ENCODE assay signal across 8 mouse cellular contexts in genomic region chr8:105860143-105860981, GRCm38 (mm10). TPM values are rescaled to one million over a fixed set of nuclear protein-coding genes. Genes with fewer than 3 reads are reported as not detected.
A peak's percentile ranks its signal among the peaks of the same experiment; 100 is the strongest.
DNase-seq lines count a peak whose midpoint lies in the region; ATAC-seq lines count a peak whose summit lies in the region.

Gene Nutf2, plus strand, starts transcription at chr8:105860580.

- H3K27ac ChIP-seq in heart, embryonic 10.5 days, result peak within 1 kb of the TSS; percentile 98
- peak within 1 kb of the TSS; percentile 91 for H3K27ac ChIP-seq in kidney, embryonic 15.5 days

- peaks cover 67% of the 10 kb centered on the region for H3K4me1 ChIP-seq in heart, embryonic 10.5 days
- H3K4me1 ChIP-seq in kidney, embryonic 15.5 days, result peaks cover 73% of the 10 kb centered on the region

- WGBS in heart, embryonic 10.5 days, result under 1% methylated on average over 59 of the region's 59 CpGs
- WGBS in kidney, embryonic 15.5 days, result under 1% methylated on average over 54 of the region's 59 CpGs

- peak within 1 kb of the TSS; percentile 98 for H3K4me3 ChIP-seq in heart, embryonic 10.5 days
- H3K4me3 ChIP-seq in kidney, embryonic 15.5 days (replicated peaks), result peak within 1 kb of the TSS; percentile 94

- no peaks in the 10 kb centered on the region for H3K9me3 ChIP-seq in heart, embryonic 10.5 days
- no peaks in the 10 kb centered on the region for H3K9me3 ChIP-seq in kidney, embryonic 15.5 days (replicated peaks)

- ATAC-seq in erythroblast, adult 5-6 weeks (replicated peaks; ENCODE audit: low FRiP score, poor library complexity, severe bottlenecking), result peak; percentile 83
- peak; percentile 99 for ATAC-seq in kidney, embryonic 15.5 days (replicated peaks; ENCODE audit: low FRiP score)
- ATAC-seq in monocyte, adult 5-6 weeks (replicated peaks; ENCODE audit: insufficient number of reproducible peaks, low FRiP score, low TSS enrichment, poor library complexity, severe bottlenecking), result peak; percentile 95

- H3K9ac ChIP-seq in kidney, embryonic 15.5 days, result peak within 1 kb of the TSS; percentile 95

- H3K27me3 ChIP-seq in heart, embryonic 10.5 days (ENCODE audit: insufficient read depth, poor library complexity, severe bottlenecking), result no peaks in the 10 kb centered on the region
- no peaks in the 10 kb centered on the region for H3K27me3 ChIP-seq in kidney, embryonic 15.5 days

- peak within 1 kb of the TSS; percentile 75 for H3K4me2 ChIP-seq in kidney, embryonic 15.5 days

- peak; percentile 86 for DNase-seq in B cell, adult 2 months
- peak; percentile 99 for DNase-seq in brain, adult 2 months (ENCODE audit: low read depth, low spot score)
- peak; percentile 100 for DNase-seq in heart, embryonic 10.5 days (ENCODE audit: low spot score)
- DNase-seq in liver, result peak; percentile 98
- peak; percentile 91 to 93 for DNase-seq in spleen, postnatal 4 days (ENCODE audit: low spot score in 2 of 2)

- H3K36me3 ChIP-seq in heart, embryonic 10.5 days, result peaks cover 33% of the 10 kb centered on the region
- H3K36me3 ChIP-seq in kidney, embryonic 15.5 days, result peaks cover 27% of the 10 kb centered on the region

RNA-seq across cellular contexts. Expression of gene Nutf2, which starts in this region (rescaled TPM):
- total RNA-seq in erythroblast, adult 5-6 weeks (2015; ENCODE audit: low replicate concordance), result 48.1 and 55.3 TPM in 2 replicates
- 5.7 and 8.9 TPM in 2 replicates for total RNA-seq in erythroblast, adult 5-6 weeks (2017; ENCODE audit: low replicate concordance)
- polyA plus RNA-seq in heart, embryonic 10.5 days (2016; fragmentation: Nextera tagmentation; extraction: Ambion mirVana), result 274 and 314 TPM in 2 replicates
- polyA plus RNA-seq in kidney, embryonic 15.5 days (2015; fragmentation: Nextera tagmentation; extraction: Ambion mirVana), result 283 and 294 TPM in 2 replicates
- 20.2 to 38.8 TPM (median 28.6 TPM) in 3 replicates for total RNA-seq in monocyte, adult 5-6 weeks (2017)

Comparison
In these comparisons a context has a peak if more than half of its experiments do, and no peak if none do; other contexts are left out.
1. Peak in every context shown above with its lines: DNase-seq, ATAC-seq, H3K4me3 ChIP-seq and H3K27ac ChIP-seq.